Mouse (Mus musculus) layer of hippocampus, postnatal 14 days (tissue): ENCODE measurements around the gene Irf2bp1. TPM values are rescaled to one million over a fixed set of nuclear protein-coding genes. Genes with fewer than 3 reads are reported as not detected.

Source experiments
- DNase-seq, 2 experiments: peaks; one replicate each; pipeline ENCODE4 v3.0.0; 2021 to 2022; ENCODE audit warnings: low spot score in 2 of 2, mixed read lengths in 1 of 2
- total RNA-seq, 2 experiments: library from RNA; stranded (reverse); gene quantifications; 2 replicates each; pipeline ENCODE4 v1.2.3; 2021

The Irf2bp1 gene
- total RNA-seq, 2 experiments from 2014 or later = 43.7 to 44.5 TPM

DNA sequence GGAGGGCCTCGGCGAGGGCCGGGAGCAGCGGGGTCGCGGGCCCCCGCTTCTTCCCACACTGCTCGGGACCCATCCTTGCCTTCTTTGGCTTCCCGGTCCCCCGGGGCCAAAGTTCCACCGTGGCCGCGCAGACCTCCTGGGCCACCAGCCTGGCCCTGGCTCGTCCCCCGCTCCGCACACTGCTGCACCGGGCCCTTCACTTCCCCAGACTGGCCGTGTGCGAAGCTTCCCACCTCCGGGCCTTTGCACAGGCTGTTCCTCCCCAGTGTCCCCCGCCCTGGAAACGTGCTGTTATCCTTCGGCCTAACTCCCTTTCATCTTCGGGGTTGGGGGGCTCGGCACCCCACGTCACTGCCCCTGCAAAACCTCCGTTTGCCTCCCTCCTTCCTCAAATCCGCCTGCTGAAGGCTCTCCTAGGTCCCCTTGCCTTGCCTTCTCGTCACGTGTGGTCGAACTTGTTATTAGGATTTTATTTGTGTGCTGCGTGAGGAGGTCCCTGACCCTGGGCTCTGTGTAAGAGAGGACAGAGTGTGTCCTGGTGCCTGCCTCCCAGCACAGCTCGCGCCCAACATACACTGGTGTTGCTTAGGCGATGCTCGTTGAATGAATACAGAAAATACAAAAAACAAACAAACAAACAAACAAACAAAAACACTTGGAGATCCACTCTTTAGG lies 20.9 kb downstream of the Irf2bp1 start:
- no peak for DNase-seq

DNA sequence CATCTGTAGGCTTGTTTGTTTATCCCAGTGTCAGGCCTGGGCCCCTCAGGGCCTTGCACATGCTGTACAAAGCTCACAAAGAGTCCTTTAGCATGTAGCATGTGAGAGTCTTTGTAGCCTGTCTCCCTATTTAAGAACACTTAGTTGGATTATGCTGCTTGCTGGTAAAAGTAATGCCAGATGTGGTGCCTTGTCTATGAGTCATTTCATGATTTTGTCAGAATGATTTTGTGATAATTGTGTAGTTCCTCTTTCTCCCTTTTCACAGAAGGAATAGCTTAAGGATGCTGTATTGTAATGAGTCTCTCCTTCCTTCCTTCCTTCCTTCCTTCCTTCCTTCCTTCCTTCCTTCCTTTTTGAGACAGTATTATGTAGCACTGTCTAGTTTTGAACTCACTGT lies 24.2 kb downstream of the Irf2bp1 start:
- no peak for DNase-seq

GRCm38 (mm10) chr7:19029084-19029653 lies 25.3 kb downstream of the Irf2bp1 start:
- no peak for DNase-seq

DNA sequence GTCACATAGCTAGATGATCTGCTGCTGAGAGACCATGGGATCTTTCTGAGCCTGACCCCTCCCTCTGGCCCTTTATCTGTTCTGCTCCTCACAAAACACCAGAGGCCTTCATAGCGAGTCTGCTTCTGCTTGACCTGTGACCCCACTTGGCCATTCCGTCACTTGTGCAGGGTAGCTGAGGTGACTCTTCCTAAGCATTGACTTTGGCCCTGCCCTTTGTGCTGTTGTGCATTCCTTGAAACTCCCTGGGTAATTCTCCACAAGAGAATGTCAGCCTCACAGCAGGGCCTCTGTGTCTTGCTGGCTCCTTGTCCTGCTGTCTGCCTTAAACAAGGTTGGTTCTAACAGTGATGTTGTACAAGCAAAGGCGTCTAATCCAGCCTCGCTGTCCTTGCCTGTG lies 27.8 kb downstream of the Irf2bp1 start:
- no peak for DNase-seq

DNA sequence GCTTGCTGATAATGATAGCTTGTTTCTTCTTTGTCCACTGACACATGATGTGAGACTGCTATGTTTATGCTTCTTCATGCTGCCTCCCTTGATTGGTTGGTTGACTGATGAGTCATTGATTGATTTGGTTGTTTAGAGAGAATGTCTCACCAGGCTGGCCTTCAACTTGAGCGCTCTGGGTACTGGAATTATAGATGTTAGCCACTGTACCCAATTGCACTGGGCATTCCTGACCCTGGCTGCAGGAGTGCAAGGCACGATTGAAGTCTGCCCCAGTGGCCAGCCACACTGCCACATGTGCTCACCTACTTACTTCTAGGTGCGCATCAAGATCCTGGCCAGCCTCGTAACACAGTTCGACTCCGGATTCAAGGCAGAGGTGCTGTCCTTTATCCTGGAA lies 40.8 kb downstream of the Irf2bp1 start:
- DNase-seq = no peak

GRCm38 (mm10) chr7:19046286-19047069 lies 42.6 kb downstream of the Irf2bp1 start:
- no peak for DNase-seq

DNA sequence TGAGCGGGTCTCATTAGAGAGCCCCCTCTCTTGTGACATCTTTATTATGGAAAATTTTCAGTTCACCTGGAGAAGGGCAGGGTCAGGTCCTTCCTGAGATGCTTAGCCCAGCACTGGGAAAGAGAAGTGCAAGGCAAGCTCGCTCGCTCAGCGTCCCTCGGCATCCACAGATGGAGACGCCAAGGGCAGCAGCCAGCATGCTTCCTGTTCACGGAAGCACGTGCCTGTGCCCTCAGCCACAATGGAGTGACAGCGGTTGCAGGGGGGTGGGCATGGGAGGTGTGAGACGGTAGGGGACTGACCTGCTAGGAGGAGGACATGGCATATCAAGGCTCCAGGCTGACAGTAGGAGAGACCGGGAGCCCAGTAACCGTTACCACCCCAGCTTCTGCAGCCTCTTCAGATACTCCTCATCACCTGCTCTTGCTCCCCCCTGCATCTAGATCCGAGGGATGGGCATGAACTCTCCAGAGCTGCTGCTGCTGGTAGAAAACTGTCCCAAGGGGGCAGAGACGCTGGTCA lies 44.2 kb downstream of the Irf2bp1 start:
- no peak for DNase-seq

DNA sequence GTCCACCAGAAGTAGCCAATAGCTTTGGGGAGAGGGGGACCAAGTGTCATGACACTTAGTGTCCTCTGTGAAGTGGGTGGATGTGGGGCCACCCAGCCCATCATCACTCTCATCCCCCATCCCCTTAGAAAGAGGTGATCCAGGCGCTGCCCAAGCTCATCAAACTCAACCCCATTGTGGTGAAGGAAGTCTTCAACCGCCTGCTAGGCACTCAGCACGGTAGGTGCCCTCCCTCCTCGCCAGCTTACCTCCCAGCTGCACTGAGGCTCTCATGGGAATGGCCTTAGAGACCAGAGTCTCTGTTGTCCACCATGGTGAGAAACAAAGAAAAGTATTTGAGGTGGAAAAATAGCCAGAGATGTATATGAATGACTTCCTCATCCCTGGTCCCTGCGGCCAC lies 45.4 kb downstream of the Irf2bp1 start:
- no peak for DNase-seq

DNA sequence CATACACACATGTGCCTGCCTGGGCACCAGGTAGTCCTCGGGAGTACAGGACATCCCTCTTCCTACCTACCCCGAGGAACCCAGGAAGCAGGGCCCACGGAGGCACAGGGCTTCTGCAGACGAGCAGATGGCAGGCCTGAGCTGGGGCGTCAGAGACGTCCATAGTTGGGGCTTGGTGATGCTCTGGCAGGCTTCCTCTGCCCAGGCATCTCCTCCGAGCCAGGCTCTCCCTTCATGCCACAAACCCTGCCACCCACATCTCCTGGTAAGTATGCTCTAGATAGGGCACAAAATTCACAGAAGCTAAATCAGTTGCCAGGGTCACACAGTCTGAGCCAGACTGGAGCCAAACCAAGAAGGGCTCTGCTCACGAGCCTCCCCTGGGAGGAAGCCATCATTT lies 46.3 kb downstream of the Irf2bp1 start:
- no peak for DNase-seq

GRCm38 (mm10) chr7:19051161-19051560 lies 47.3 kb downstream of the Irf2bp1 start:
- no peak for DNase-seq

DNA sequence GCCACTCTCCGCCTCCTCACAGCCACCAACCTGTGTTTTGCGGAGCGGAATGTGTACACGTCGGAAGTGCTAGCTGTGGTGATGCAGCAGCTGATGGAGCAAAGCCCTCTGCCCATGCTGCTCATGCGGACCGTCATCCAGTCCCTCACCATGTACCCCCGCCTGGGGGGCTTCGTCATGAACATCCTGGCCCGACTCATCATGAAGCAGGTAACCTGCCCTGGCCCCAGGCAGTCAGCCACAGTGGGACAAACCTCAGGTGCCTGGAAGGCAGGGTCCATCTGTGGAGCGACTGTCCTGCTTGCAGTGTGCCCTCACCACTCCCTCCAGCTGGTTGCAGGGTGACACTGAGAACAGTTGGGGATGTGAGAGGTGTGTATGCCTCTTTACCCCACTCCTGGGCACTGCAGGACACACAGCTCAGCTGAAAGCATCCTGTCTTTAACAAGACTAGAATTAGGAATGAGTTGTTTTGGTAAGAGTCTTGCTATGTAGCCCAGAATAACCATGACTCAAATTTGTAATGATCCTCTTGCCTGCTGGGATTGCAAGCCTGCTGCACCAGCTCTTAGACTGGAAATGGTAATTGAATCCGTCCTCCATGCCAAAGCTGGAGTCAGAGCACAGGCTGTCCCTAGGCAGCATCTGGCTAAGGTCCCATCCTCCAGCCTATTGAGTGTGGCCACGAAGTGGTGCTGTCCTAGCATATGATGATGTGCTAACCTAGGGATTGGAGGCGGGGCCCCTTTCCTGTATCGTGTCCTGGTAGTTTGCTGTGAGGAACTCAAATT lies 48.7 kb downstream of the Irf2bp1 start:
- DNase-seq = peak; percentile 42 to 77

DNA sequence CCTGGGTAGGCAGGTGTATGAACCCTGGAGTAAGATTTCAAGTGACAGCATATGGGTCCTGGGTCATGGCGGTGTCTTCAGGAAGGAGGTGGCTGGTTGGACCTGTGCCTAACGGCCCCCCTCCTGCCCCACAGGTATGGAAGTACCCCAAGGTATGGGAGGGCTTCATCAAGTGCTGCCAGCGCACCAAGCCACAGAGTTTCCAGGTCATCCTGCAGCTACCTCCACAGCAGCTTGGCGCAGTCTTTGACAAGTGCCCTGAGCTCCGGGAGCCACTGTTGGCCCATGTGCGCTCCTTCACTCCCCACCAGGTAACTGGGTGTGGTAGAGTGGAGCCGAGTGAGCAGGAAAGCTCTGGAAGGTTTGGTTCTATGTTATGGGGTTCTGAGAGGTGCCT lies 49.3 kb downstream of the Irf2bp1 start:
- no peak for DNase-seq

- DNase-seq = peak; percentile 45 to 53
Observed at GRCm38 (mm10) chr7:19054047-19054776, 50.4 kb downstream of the Irf2bp1 start, which contains the start of gene Rsph6a. Gene Rsph6a, plus strand, starts transcription at chr7:19054690.

DNA sequence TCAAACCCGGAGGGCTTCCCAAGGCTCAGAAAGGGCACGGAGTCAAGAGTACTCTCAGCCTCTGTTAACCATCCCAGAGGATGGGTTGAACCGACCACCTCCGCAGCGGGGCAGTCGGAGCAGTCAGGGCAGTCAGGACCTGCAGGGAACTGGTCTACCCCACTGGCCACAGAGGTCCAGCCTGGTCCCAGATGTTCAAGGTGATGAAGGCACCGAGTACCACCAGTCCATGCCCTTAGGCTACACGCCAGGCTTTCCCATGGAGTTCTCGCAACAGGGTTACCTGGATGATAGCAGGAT lies 50.9 kb downstream of the Irf2bp1 start:
- DNase-seq = no peak

DNA sequence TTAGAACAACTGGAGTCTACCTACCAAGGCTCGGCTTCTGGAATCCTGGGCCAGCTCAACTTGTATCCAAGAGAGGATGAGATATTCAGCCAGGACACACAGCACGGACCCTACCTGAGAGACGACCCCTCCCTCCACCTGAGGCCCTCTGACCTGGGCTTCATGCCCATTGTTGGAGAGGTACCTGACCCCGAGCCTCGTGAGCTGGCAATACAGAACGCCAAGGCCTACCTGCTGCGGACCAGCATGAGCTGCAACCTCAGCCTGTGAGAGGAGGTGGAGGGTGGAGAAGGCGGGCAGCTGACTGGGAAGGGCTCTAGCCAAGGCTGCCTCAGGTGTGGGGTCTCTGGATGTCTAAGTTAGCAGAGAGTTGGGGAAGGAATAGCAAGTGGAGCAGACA lies 51.3 kb downstream of the Irf2bp1 start:
- no peak for DNase-seq

Other genes starting within 250 kb of the Irf2bp1 start
- gene Psg19, start 205.5 kb upstream of the Irf2bp1 start, total RNA-seq = not detected
- gene Psg17, start 182.4 kb upstream of the Irf2bp1 start, total RNA-seq = not detected
- 1 to 10 TPM; 1.7 to 2.0 TPM for gene Mill2, start 164.1 kb upstream of the Irf2bp1 start, total RNA-seq
- gene Pglyrp1, start 132.7 kb upstream of the Irf2bp1 start, total RNA-seq = 10 to 100 TPM; 28.4 to 35.0 TPM
- gene Ccdc61, start 93.6 kb upstream of the Irf2bp1 start, total RNA-seq = 10 to 100 TPM; 11.0 to 12.8 TPM
- 100 to 1,000 TPM in 1 of 2 experiments, 10 to 100 TPM in 1; 93.5 to 101 TPM for gene Nova2, start 78.2 kb upstream of the Irf2bp1 start, total RNA-seq
- gene Nanos2, start 16.6 kb upstream of the Irf2bp1 start, total RNA-seq = 1 to 10 TPM in 1 of 2 experiments, under 1 TPM in 1; 0.48 to 1.3 TPM
- 10 to 100 TPM; 35.6 to 40.5 TPM for gene Mypop, start 12.8 kb upstream of the Irf2bp1 start, total RNA-seq
- not detected for gene Foxa3, start 19.5 kb downstream of the Irf2bp1 start, total RNA-seq
- 100 to 1,000 TPM; 103 to 105 TPM for gene Sympk, start 20.3 kb downstream of the Irf2bp1 start, total RNA-seq
- gene Rsph6a, start 50.6 kb downstream of the Irf2bp1 start, total RNA-seq = under 1 TPM in 1 of 2 experiments, not detected in 1; 0.21 TPM
- gene Dmwd, start 72.2 kb downstream of the Irf2bp1 start, total RNA-seq = 100 to 1,000 TPM; 141 to 147 TPM
- gene Dmpk, start 79.8 kb downstream of the Irf2bp1 start, total RNA-seq = 10 to 100 TPM; 33.0 to 42.3 TPM
- gene Six5, start 90.5 kb downstream of the Irf2bp1 start, total RNA-seq = 1 to 10 TPM; 2.1 to 2.7 TPM
- under 1 TPM; 0.72 to 0.78 TPM for gene Gm4969, start 114.3 kb downstream of the Irf2bp1 start, total RNA-seq
- 10 to 100 TPM; 11.0 to 14.0 TPM for gene Fbxo46, start 115.8 kb downstream of the Irf2bp1 start, total RNA-seq
- gene Qpctl, start 145.2 kb downstream of the Irf2bp1 start, total RNA-seq = 10 to 100 TPM; 19.5 to 22.4 TPM
- 10 to 100 TPM; 76.5 to 86.4 TPM for gene Snrpd2, start 145.7 kb downstream of the Irf2bp1 start, total RNA-seq
- 1 to 10 TPM in 1 of 2 experiments, under 1 TPM in 1; 0.55 to 1.6 TPM for gene Gipr, start 162.1 kb downstream of the Irf2bp1 start, total RNA-seq
- 100 to 1,000 TPM; 175 to 197 TPM for gene Eml2, start 172.4 kb downstream of the Irf2bp1 start, total RNA-seq
- gene Gpr4, start 208.5 kb downstream of the Irf2bp1 start, total RNA-seq = 1 to 10 TPM; 4.1 to 4.6 TPM
- gene Opa3, start 224.3 kb downstream of the Irf2bp1 start, total RNA-seq = 10 to 100 TPM; 37.3 to 39.9 TPM